Mouse (Mus musculus) midbrain, embryonic 16.5 days (tissue): Measurements from ENCODE around the gene Ccdc36. TPM values are rescaled to one million over a fixed set of nuclear protein-coding genes. Genes with fewer than 3 reads are reported as not detected.

ENCODE experiments used
- ATAC-seq: fragments of 200-750 bp; cut with Nextera tagmentation; 2 replicates; pipeline ENCODE4 v1.8.0; 2017; ENCODE audit warnings: moderate TSS enrichment
- H3K27ac ChIP-seq: fragments of 300-500 bp; sonication (generic); 2 replicates; pipeline ENCODE4 v1.5.1; 2014; ENCODE audit warnings: mild to moderate bottlenecking, low read length, mixed read lengths
- H3K27me3 ChIP-seq: fragments of 300-500 bp; sonication (generic); 2 replicates; pipeline ENCODE4 v1.6.1; 2014; ENCODE audit warnings: low read depth, low read length, mixed read lengths; ENCODE audit not compliant: control insufficient read depth, insufficient read depth
- H3K36me3 ChIP-seq: fragments of 300-500 bp; sonication (generic); 2 replicates; pipeline ENCODE4 v1.6.1; 2014; ENCODE audit warnings: mild to moderate bottlenecking, low read length, moderate library complexity, mixed read lengths; ENCODE audit not compliant: control insufficient read depth, insufficient read depth
- H3K4me1 ChIP-seq: fragments of 300-500 bp; sonication (generic); 2 replicates; pipeline ENCODE4 v1.6.1; 2014; ENCODE audit warnings: mild to moderate bottlenecking, low read length, mixed read lengths; ENCODE audit not compliant: control insufficient read depth, insufficient read depth
- H3K4me2 ChIP-seq: fragments of 300-500 bp; sonication (generic); 2 replicates; pipeline ENCODE4 v1.6.1; 2014; ENCODE audit warnings: mild to moderate bottlenecking, low read length, mixed read lengths
- H3K4me3 ChIP-seq: fragments of 300-500 bp; sonication (generic); 2 replicates; pipeline ENCODE4 v1.5.1; 2014; ENCODE audit warnings: low read depth, mild to moderate bottlenecking, low read length, moderate library complexity, mixed read lengths
- H3K9ac ChIP-seq: fragments of 300-500 bp; sonication (generic); 2 replicates; pipeline ENCODE4 v1.6.1; 2014; ENCODE audit warnings: low read depth, low read length, mixed read lengths
- H3K9me3 ChIP-seq: fragments of 300-500 bp; sonication (generic); replicated peaks from 2 replicates; pipeline ENCODE4 v1.6.1; 2014; ENCODE audit warnings: mild to moderate bottlenecking, low read length, mixed read lengths; ENCODE audit not compliant: control insufficient read depth, poor library complexity, severe bottlenecking
- WGBS: fragments of 180-500 bp; shearing (Covaris S2); extraction: QIAGEN DNeasy Blood & Tissue Kit; methylation state at CpG from one replicate; pipeline ENCODE4 v1.1.7; 2014; 5-methylcytosine and 5-hydroxymethylcytosine counted together
- polyA plus RNA-seq: library from polyadenylated mRNA; unstranded; fragments of >200 nt; fragmentation: Nextera tagmentation; extraction: Ambion mirVana; gene quantifications from 2 replicates; pipeline ENCODE4 v1.2.1, GENCODE M21; 2015

The Ccdc36 gene
- polyA plus RNA-seq, 1 experiment from 2014 or later = 1.7 TPM

- no peaks in the 10 kb centered on the region for H3K27me3 ChIP-seq
- no peak within 1 kb of the TSS for H3K4me2 ChIP-seq
- no peaks in the 10 kb centered on the region for H3K36me3 ChIP-seq
- no peaks in the 10 kb centered on the region for H3K9me3 ChIP-seq
- peaks cover 3% of the 10 kb centered on the region; the same call in 1 of the 2 replicates for H3K4me1 ChIP-seq
- WGBS = 16% methylated on average over 3 of the region's 3 CpGs
- peak within 1 kb of the TSS; percentile 43; the same call in 1 of the 2 replicates for H3K27ac ChIP-seq
- ATAC-seq = no peak; the same call in 1 of the 2 replicates
- no peak within 1 kb of the TSS for H3K9ac ChIP-seq
- H3K4me3 ChIP-seq = no peak within 1 kb of the TSS
Observed at GRCm38 (mm10) chr9:108436182-108436581, 7.9 kb upstream of the Ccdc36 start, which contains the start of gene BC048562. TSS of gene BC048562 (plus strand) at chr9:108436482.

- ATAC-seq = no peak
- WGBS = 45% methylated on average over 32 of the region's 32 CpGs
- 0 out of 2 replicates have a peak overlapping the region, but pooled peaks have one; percentile 41 for H3K9ac ChIP-seq
Observed at GRCm38 (mm10) chr9:108431431-108432067, 3.3 kb upstream of the Ccdc36 start.

GRCm38 (mm10) chr9:108412221-108412620 lies 16.1 kb downstream of the Ccdc36 start:
- 85% methylated on average over 1 of the region's 1 CpGs for whole genome bisulfite sequencing
- no peak for ATAC-seq
- Histone ChIP-seq H3K9ac (no peak overlapping the region), H3K27ac (no peak overlapping the region), H3K27me3 (no peaks in the 10 kb centered on the region), H3K36me3 (no peaks in the 10 kb centered on the region), H3K4me2 (no peak overlapping the region), H3K4me1 (no peaks in the 10 kb centered on the region), H3K9me3 (no peaks in the 10 kb centered on the region), H3K4me3 (no peak overlapping the region)

More at GRCm38 (mm10) chr9:108431431-108432067, 3.3 kb upstream of the Ccdc36 start:
- H3K4me2 ChIP-seq = peak overlapping the region; percentile 46
- H3K4me3 ChIP-seq = peak overlapping the region; percentile 35
- no peaks in the 10 kb centered on the region for H3K9me3 ChIP-seq
- no peaks in the 10 kb centered on the region for H3K36me3 ChIP-seq
- peaks cover 3% of the 10 kb centered on the region; the same call in 1 of the 2 replicates for H3K4me1 ChIP-seq
- no peaks in the 10 kb centered on the region for H3K27me3 ChIP-seq
- H3K27ac ChIP-seq = 0 out of 2 replicates have a peak overlapping the region, but pooled peaks have one; percentile 28

GRCm38 (mm10) chr9:108411381-108411942 lies 16.8 kb downstream of the Ccdc36 start:
- no peak for ATAC-seq
- H3K27ac ChIP-seq = no peak overlapping the region
- 76% methylated on average over 9 of the region's 9 CpGs for WGBS
- H3K4me3 ChIP-seq = no peak overlapping the region
- no peaks in the 10 kb centered on the region for H3K9me3 ChIP-seq
- H3K9ac ChIP-seq = no peak overlapping the region
- no peaks in the 10 kb centered on the region for H3K36me3 ChIP-seq
- no peaks in the 10 kb centered on the region for H3K27me3 ChIP-seq
- no peaks in the 10 kb centered on the region for H3K4me1 ChIP-seq
- H3K4me2 ChIP-seq = no peak overlapping the region

DNA sequence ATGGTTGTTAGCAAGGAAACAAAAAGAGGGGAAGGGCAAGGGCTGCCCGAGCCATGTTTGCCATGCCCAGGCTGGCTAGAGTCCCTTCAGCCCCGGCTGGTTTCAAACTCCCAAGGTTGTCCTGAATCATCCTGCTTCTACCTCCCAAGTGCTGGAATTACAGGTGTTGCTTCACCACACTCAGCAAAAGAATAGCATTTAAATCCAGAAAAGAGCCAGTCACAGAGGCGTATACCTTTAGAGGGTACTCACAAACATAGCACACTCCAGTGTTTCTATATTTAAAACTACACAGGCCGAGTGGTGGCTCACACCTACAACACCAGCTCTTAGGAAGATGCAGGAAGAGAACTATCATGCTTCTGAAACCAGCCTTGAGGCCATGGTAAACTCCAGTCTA lies 18.7 kb downstream of the Ccdc36 start:
- 92% methylated on average over 4 of the region's 4 CpGs for whole genome bisulfite sequencing
- no peak overlapping the region for H3K4me3 ChIP-seq
- no peaks in the 10 kb centered on the region for H3K9me3 ChIP-seq

DNA sequence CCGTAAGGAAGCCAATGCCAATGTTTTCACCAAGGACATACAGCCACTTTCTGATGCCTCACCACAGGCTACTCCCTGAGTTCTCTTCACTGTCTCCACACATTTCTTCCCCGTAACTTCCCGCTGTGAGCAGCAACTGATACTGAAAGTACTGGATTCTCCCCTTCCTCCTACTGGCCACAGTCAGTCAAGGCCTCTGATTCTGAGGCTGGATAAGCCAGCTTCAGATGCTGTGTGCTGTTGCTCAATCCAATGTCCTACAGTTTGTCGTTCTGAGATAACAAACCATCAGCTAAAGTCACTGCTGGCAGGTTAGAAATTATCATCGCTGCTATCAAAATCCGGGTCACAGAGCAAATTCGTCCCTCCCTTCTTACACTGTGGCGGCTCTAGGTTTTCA lies 23.8 kb downstream of the Ccdc36 start:
- H3K4me1 ChIP-seq = peaks cover 9% of the 10 kb centered on the region
- no peak overlapping the region for H3K4me2 ChIP-seq
- no peaks in the 10 kb centered on the region for H3K36me3 ChIP-seq
- ATAC-seq = no peak
- no peaks in the 10 kb centered on the region for H3K27me3 ChIP-seq
- H3K27ac ChIP-seq = no peak overlapping the region
- H3K9me3 ChIP-seq = no peaks in the 10 kb centered on the region
- no peak overlapping the region for H3K9ac ChIP-seq
- 78% methylated on average over 8 of the region's 8 CpGs for WGBS
- no peak overlapping the region for H3K4me3 ChIP-seq

More for the DNA sequence above, 18.7 kb downstream of the Ccdc36 start:
- no peak overlapping the region for H3K27ac ChIP-seq
- H3K4me1 ChIP-seq = no peaks in the 10 kb centered on the region
- no peaks in the 10 kb centered on the region for H3K27me3 ChIP-seq
- ATAC-seq = no peak
- no peak overlapping the region for H3K4me2 ChIP-seq
- no peaks in the 10 kb centered on the region for H3K36me3 ChIP-seq
- no peak overlapping the region for H3K9ac ChIP-seq

GRCm38 (mm10) chr9:108403081-108403480 lies 25.2 kb downstream of the Ccdc36 start:
- Histone ChIP-seq H3K4me1 (peaks cover 9% of the 10 kb centered on the region), H3K36me3 (no peaks in the 10 kb centered on the region), H3K9ac (no peak overlapping the region), H3K27ac (no peak overlapping the region), H3K9me3 (no peaks in the 10 kb centered on the region), H3K4me2 (no peak overlapping the region), H3K27me3 (no peaks in the 10 kb centered on the region), H3K4me3 (no peak overlapping the region)
- ATAC-seq = no peak
- 87% methylated on average over 4 of the region's 4 CpGs for WGBS

DNA sequence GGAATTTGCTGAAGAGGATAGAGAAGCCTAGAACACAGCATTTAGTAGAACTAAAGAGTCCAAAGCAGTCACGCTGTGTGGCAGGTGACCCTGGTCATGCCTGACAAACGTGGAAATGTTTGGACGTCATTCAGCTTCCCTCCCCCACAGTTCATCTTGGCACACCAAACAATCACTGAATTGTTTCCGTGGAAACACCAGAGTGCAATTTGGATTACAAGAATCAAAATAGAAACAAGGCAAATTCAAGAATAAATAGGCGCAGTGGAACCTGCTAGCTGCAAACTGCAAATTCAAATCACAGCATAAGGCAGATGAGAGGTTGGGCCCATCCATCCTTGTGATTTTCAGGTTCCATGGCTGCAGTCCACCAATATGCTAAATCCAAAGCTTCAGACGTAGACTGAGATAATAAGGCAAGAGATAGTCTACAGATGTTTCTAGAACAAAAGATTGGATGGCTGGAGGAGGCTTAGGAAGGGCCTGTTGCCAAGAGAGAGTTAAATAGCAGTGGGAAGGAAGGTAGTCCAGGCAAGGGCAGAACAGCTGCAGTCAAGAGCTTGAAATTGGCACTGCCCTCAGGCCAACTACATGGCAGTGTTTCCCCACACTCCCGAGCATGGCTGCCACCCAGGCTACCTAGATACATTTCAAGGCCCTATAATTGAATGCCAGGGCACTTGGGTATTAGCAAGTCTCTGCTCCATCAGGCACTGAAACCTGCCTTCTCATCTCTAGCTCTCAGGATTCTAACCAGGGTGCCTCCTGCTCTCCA lies 26.9 kb downstream of the Ccdc36 start:
- Histone ChIP-seq H3K9me3 (no peaks in the 10 kb centered on the region), H3K36me3 (0 out of 2 replicates have a peak, but pooled peaks cover 2% of the 10 kb centered on the region), H3K27ac (peak overlapping the region; percentile 65), H3K9ac (no peak overlapping the region), H3K4me3 (no peak overlapping the region), H3K4me1 (peaks cover 9% of the 10 kb centered on the region), H3K27me3 (no peaks in the 10 kb centered on the region), H3K4me2 (no peak overlapping the region)
- 35% methylated on average over 7 of the region's 7 CpGs for WGBS
- no peak for ATAC-seq
